Mouse (Mus musculus): ENCODE data around the gene Rtl10.

DNA sequence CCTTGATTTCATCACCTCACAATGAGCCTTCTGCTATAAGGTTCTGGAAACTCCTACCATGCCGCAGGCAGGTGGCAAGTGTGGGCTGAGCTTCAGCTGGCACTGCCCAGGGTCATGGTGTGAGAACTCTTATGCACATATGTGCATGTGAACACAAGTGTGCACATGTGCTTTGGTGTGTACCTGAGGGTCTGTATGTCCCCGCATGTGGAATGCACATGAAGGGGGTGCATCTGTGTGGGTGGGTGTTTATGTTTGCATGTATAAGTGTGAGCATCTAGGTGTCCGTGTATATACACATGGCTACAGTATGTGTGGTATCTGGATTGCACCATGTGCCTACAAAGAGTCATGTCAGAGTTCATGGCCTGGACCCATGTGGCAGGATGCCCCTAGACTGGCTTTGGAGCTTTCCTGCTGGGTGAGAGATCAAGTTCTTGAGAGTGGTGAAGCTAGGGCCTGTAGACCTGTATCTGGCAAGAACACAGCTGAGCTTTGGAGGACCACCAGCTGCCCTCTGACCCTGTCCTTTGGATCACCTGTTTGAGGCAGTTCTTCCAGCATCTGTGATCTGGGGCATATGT, 38.8 kb downstream of the Rtl10 start:
- TF ChIP-seq TBP (conservative IDR thresholded peaks at IDR 0.05; ENCODE audit: low read depth, low read length): no peak
- no peak for TF ChIP-seq POLR2A (IDR thresholded peaks at IDR 0.05; ENCODE audit: low read depth, low read length)
- TF ChIP-seq CTCF (conservative IDR thresholded peaks at IDR 0.05 in 1 of 2, IDR thresholded peaks at IDR 0.05 in 1 of 2; ENCODE audit: low read depth in 2 of 2, low read length in 2 of 2): no peak
- no peak for TF ChIP-seq RAD21 (IDR thresholded peaks at IDR 0.05; ENCODE audit: low read depth, low read length)
- TF ChIP-seq SIN3A (IDR thresholded peaks at IDR 0.05; ENCODE audit: low read length): no peak
- TF ChIP-seq ETS1 (conservative IDR thresholded peaks at IDR 0.05; ENCODE audit: low read depth, low read length): no peak
- TF ChIP-seq MAZ (IDR thresholded peaks at IDR 0.05; ENCODE audit: low read depth, low read length): no peak
- TF ChIP-seq ZC3H11A (IDR thresholded peaks at IDR 0.05; ENCODE audit: low read depth, low read length): no peak
- TF ChIP-seq BHLHE40 (IDR thresholded peaks at IDR 0.05; ENCODE audit: low read depth, low read length): no peak
- TF ChIP-seq ELF1 (IDR thresholded peaks at IDR 0.05; ENCODE audit: low read depth, low read length): no peak
- TF ChIP-seq ZNF384 (IDR thresholded peaks at IDR 0.05; ENCODE audit: low read depth, low read length): no peak
